Mouse (Mus musculus) CH12.LX (cell line): ENCODE measurements around the gene Dapk2. TPM values are rescaled to one million over a fixed set of nuclear protein-coding genes. Genes with fewer than 3 reads are reported as not detected.

ENCODE experiments used
- DNase-seq: peaks from one replicate; pipeline ENCODE4 v3.0.0-alpha.2; 2013; ENCODE audit errors: extremely low read depth
- H3K27ac ChIP-seq: 2 replicates; pipeline ENCODE4 v1.5.1; 2012; ENCODE audit warnings: low read depth, mild to moderate bottlenecking, control low read depth, moderate library complexity; ENCODE audit not compliant: insufficient read depth
- H3K27me3 ChIP-seq: replicated peaks from 2 replicates; pipeline ENCODE3; 2012; ENCODE audit warnings: inconsistent platforms
- H3K36me3 ChIP-seq, 2 experiments: replicated peaks in 1 of 2; 2 replicates each; pipeline versions ENCODE3 to v1.6.1; 2012; ENCODE audit warnings: inconsistent platforms in 1 of 2, low read length in 1 of 2, mild to moderate bottlenecking in 1 of 2, mixed read lengths in 1 of 2, moderate library complexity in 1 of 2; ENCODE audit not compliant: control insufficient read depth in 1 of 2, insufficient read depth in 1 of 2
- H3K4me1 ChIP-seq, 2 experiments: 2 replicates each; pipeline ENCODE4 v1.6.1; 2012; ENCODE audit warnings: inconsistent platforms in 1 of 2, moderate library complexity in 1 of 2; ENCODE audit not compliant: insufficient read depth in 2 of 2, control insufficient read depth in 1 of 2
- H3K4me2 ChIP-seq: 2 replicates; pipeline ENCODE4 v1.6.1; 2012; ENCODE audit warnings: low read depth, mild to moderate bottlenecking, control low read depth; ENCODE audit not compliant: poor library complexity, insufficient read depth, severe bottlenecking
- H3K4me3 ChIP-seq, 3 experiments: fragments of 150-350 bp in 1 of 3; sonication (generic) in 1 of 3; replicated peaks in 1 of 3; 2 replicates each; pipeline versions ENCODE3 to v1.5.1; 2011 to 2012; ENCODE audit warnings: low read depth in 2 of 3, low read length in 2 of 3, mild to moderate bottlenecking in 2 of 3, moderate library complexity in 2 of 3, control low read depth in 1 of 3, improper control_type of control experiment in 1 of 3, inconsistent platforms in 1 of 3, mixed read lengths in 1 of 3; ENCODE audit not compliant: poor library complexity in 1 of 3
- H3K79me2 ChIP-seq: replicated peaks from 2 replicates; pipeline ENCODE4 v1.6.1; 2012; ENCODE audit warnings: mild to moderate bottlenecking, moderate library complexity; ENCODE audit not compliant: control insufficient read depth, poor library complexity, insufficient read depth, severe bottlenecking; ENCODE audit errors: extremely low read depth
- H3K9ac ChIP-seq: 2 replicates; pipeline ENCODE4 v1.6.1; 2012; ENCODE audit warnings: low read depth, mild to moderate bottlenecking, control low read depth, moderate library complexity; ENCODE audit not compliant: insufficient read depth
- H3K9me3 ChIP-seq: replicated peaks from 2 replicates; pipeline ENCODE3; 2012; ENCODE audit warnings: low read length, inconsistent platforms, mixed read lengths
- CHD1 ChIP-seq: IDR thresholded peaks from 2 replicates; pipeline ENCODE4 v1.6.1; 2012; ENCODE audit warnings: low read depth, low read length, improper control_type of control experiment, inconsistent platforms
- CHD2 ChIP-seq: IDR thresholded peaks from 2 replicates; pipeline ENCODE4 v1.6.1; 2011; ENCODE audit warnings: low read length, improper control_type of control experiment
- CTCF ChIP-seq, 2 experiments: IDR thresholded peaks in 1 of 2; conservative IDR thresholded peaks in 1 of 2; 2 replicates each; pipeline ENCODE4 v1.5.1; 2011 to 2012; ENCODE audit warnings: low read depth in 2 of 2, low read length in 2 of 2, improper control_type of control experiment in 1 of 2, inconsistent platforms in 1 of 2, mild to moderate bottlenecking in 1 of 2, moderate library complexity in 1 of 2
- E2F4 ChIP-seq: IDR thresholded peaks from 2 replicates; pipeline ENCODE4 v1.6.1; 2011; ENCODE audit warnings: low read depth, low read length, improper control_type of control experiment; ENCODE audit not compliant: insufficient replicate concordance
- EP300 ChIP-seq: IDR thresholded peaks from 2 replicates; pipeline ENCODE4 v1.6.1; 2011; ENCODE audit warnings: low read length, improper control_type of control experiment
- JUN ChIP-seq: IDR thresholded peaks from 2 replicates; pipeline ENCODE4 v1.6.1; 2011; ENCODE audit warnings: low read depth, mild to moderate bottlenecking, low read length, improper control_type of control experiment, moderate library complexity; ENCODE audit not compliant: insufficient read depth
- KAT2A ChIP-seq: IDR thresholded peaks from 2 replicates; pipeline ENCODE4 v1.6.1; 2012; ENCODE audit warnings: low read length, improper control_type of control experiment, inconsistent platforms; ENCODE audit not compliant: insufficient replicate concordance
- MAZ ChIP-seq: IDR thresholded peaks from 2 replicates; pipeline ENCODE4 v1.6.1; 2012; ENCODE audit warnings: low read depth, mild to moderate bottlenecking, inconsistent platforms, low read length, improper control_type of control experiment, moderate library complexity
- MXI1 ChIP-seq: IDR thresholded peaks from 2 replicates; pipeline ENCODE4 v1.6.1; 2011; ENCODE audit warnings: mild to moderate bottlenecking, low read depth, low read length, improper control_type of control experiment
- MYC ChIP-seq: IDR thresholded peaks from 2 replicates; pipeline ENCODE4 v1.6.1; 2011; ENCODE audit warnings: low read depth, mild to moderate bottlenecking, improper control_type of control experiment, low read length
- NELFE ChIP-seq: IDR thresholded peaks from 2 replicates; pipeline ENCODE4 v1.6.1; 2011; ENCODE audit warnings: low read depth, low read length, improper control_type of control experiment
- PAX5 ChIP-seq: IDR thresholded peaks from 2 replicates; pipeline ENCODE4 v1.6.1; 2012; ENCODE audit warnings: low read length, inconsistent platforms, mixed read lengths
- POLR2AphosphoS2 ChIP-seq: IDR thresholded peaks from 2 replicates; pipeline ENCODE4 v1.6.1; 2011; ENCODE audit warnings: low read depth, low read length, improper control_type of control experiment
- RCOR1 ChIP-seq: conservative IDR thresholded peaks from 2 replicates; pipeline ENCODE4 v1.6.1; 2012; ENCODE audit warnings: low read depth, mild to moderate bottlenecking, inconsistent platforms, low read length, improper control_type of control experiment
- SIN3A ChIP-seq: IDR thresholded peaks from 2 replicates; pipeline ENCODE4 v1.6.1; 2012; ENCODE audit warnings: low read length, improper control_type of control experiment, inconsistent platforms
- TBP ChIP-seq: conservative IDR thresholded peaks from 2 replicates; pipeline ENCODE4 v1.6.1; 2011; ENCODE audit warnings: low read depth, low read length, improper control_type of control experiment
- TCF12 ChIP-seq: IDR thresholded peaks from 2 replicates; pipeline ENCODE4 v1.6.1; 2014; ENCODE audit warnings: low read depth, mild to moderate bottlenecking, inconsistent platforms, low read length, improper control_type of control experiment
- USF2 ChIP-seq: conservative IDR thresholded peaks from 2 replicates; pipeline ENCODE4 v1.6.1; 2011; ENCODE audit warnings: low read depth, low read length, improper control_type of control experiment
- ZC3H11A ChIP-seq: IDR thresholded peaks from 2 replicates; pipeline ENCODE4 v1.6.1; 2012; ENCODE audit warnings: low read depth, mild to moderate bottlenecking, inconsistent platforms, low read length, improper control_type of control experiment
- ZMIZ1 ChIP-seq: IDR thresholded peaks from 2 replicates; pipeline ENCODE4 v1.6.1; 2012; ENCODE audit warnings: low read depth, mild to moderate bottlenecking, inconsistent platforms, low read length, improper control_type of control experiment
- dilution Hi-C: fragments of 300-500 bp; cut with MboI; formaldehyde crosslinking; loops from 2 replicates; pipeline ENCODE4 v1.14.3; 2020; ENCODE audit warnings: low sequenced_read_pairs; ENCODE audit not compliant: extremely low pct_unique_long_range_greater_than_20kb, extremely low pct_ligation_motif_present
- in situ Hi-C: fragments of 300-500 bp; cut with MboI; formaldehyde crosslinking; loops from 3 replicates; pipeline ENCODE4 v1.14.3; 2019; ENCODE audit warnings: low sequenced_read_pairs, low pct_ligation_motif_present, low pct_unique_long_range_greater_than_20kb, mixed read lengths
- polyA plus RNA-seq: library from polyadenylated mRNA; unstranded; fragments of >175 nt; gene quantifications from 2 replicates; pipeline ENCODE4 v1.2.1, GENCODE M21; 2012; ENCODE audit warnings: low read depth; ENCODE audit not compliant: insufficient read length
- total RNA-seq, 2 experiments: library from RNA; depleted of rRNA; stranded (reverse); fragments of 300-350 nt in 1 of 2; fragments of >200 nt in 1 of 2; gene quantifications; 2 replicates each; pipeline ENCODE4 v1.2.3; 2012 to 2014

Gene Dapk2
- total and polyA plus RNA-seq, 3 experiments, result 25.2 to 60.3 (median 39.0) TPM

GRCm38 (mm10) chr9:66273632-66274031 lies 115.6 kb downstream of the Dapk2 start (continued):
- TF ChIP-seq NELFE (no peak), MYC (0 out of 2 replicates have a peak, but pooled peaks have one; percentile 39), ZMIZ1 (no peak)

- no peak for DNase-seq
- Histone ChIP-seq H3K4me1 (peaks cover 40 to 97% of the 10 kb centered on the region in 2 experiments), H3K9ac (no peak overlapping the region; the same call in 1 of the 2 replicates), H3K4me3 (no peak overlapping the region), H3K9me3 (no peaks in the 10 kb centered on the region), H3K4me2 (no peak overlapping the region), H3K27me3 (no peaks in the 10 kb centered on the region), H3K36me3 (peaks cover 0 to 21% of the 10 kb centered on the region in 2 experiments), H3K27ac (peak overlapping the region; percentile 26; the same call in 1 of the 2 replicates), H3K79me2 (no peaks in the 10 kb centered on the region)
- dilution Hi-C loops (no loop called here), in situ Hi-C loops (loop anchor here (25.0 kb wide), 1 partner anchor 338 kb away; no protein-coding TSS in a partner anchor)
- no peak for TF ChIP-seq EP300
- no peak for TF ChIP-seq MAZ
Observed at GRCm38 (mm10) chr9:66274657-66275056, 116.6 kb downstream of the Dapk2 start.

DNA sequence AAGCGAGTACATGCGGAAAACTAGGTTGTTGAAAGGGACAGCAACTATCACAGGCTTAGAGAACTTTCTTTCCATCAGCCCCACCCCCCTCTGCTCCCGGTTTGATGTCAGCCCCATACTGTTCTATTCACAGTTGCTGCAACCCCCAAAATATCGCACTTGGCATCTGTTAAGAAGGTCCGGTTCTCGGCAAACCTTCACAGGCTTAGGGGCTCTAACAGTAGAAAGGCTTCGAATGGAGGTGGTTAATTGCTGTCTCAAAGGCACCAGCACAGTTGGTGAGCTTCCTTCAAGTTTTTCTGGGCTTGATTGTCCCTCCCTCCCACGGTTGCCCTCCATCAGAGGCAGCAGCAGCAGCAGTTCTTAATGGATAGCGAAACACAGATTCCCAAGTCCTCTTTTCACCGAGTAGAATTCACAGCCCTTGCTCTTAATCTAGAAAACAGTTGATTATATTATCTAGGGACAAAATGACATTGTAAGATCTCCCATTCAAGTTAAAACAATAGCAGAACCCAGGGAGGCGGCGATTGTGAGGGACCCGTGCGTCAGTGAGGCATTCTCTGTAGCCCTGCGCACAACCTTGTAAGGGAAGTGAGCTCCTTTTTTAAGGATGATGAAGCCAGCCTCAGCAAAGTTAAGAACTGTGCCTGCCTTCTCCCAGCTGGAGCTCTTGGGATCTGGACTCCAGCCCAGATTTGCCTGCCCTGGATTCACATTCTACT lies 117.4 kb downstream of the Dapk2 start:
- in situ Hi-C loops, result loop anchor here (25.0 kb wide), 1 partner anchor 337 kb away; no protein-coding TSS in a partner anchor
- Histone ChIP-seq H3K9ac (no peak overlapping the region; the same call in 1 of the 2 replicates), H3K4me2 (peak overlapping the region; percentile 39; the same call in 1 of the 2 replicates)

DNA sequence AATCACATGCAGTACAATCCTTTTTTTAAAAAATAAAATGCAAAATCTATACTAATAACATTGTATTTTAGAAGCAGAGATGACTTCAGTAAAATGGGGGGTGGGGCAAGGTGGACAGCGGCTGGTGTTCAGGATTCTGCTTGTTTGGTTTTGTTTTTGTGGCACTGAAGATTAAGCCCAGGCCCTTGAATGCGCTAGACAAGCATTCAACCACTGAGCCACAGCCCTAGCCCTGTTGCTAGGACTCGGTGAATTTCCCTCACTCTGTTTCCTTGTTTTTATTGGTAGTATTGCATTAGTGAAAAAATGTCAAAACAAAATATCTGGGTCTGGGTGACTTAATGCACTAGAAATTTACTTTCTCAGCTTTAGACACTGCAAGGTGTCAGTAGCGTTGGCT lies 118.0 kb downstream of the Dapk2 start:
- no peak overlapping the region for H3K4me3 ChIP-seq
- H3K27me3 ChIP-seq, result no peaks in the 10 kb centered on the region
- in situ Hi-C loops, result loop anchor here (25.0 kb wide), 1 partner anchor 336 kb away; no protein-coding TSS in a partner anchor
- peaks cover 47 to 99% of the 10 kb centered on the region in 2 experiments for H3K4me1 ChIP-seq
- no peak for DNase-seq
- no peak for TF ChIP-seq RCOR1
- no peak for TF ChIP-seq PAX5
- no peak for TF ChIP-seq POLR2AphosphoS2
- TF ChIP-seq CHD2, result no peak
- no peak for TF ChIP-seq JUN
- TF ChIP-seq NELFE, result no peak
- TF ChIP-seq KAT2A, result no peak
- no peak for TF ChIP-seq USF2
- no peak for TF ChIP-seq ZC3H11A
- TF ChIP-seq TCF12, result no peak
- TF ChIP-seq ZMIZ1, result no peak
- no peak for TF ChIP-seq MAZ
- no peak for TF ChIP-seq CHD1
- no peak for TF ChIP-seq MXI1
- TF ChIP-seq TBP, result no peak
- no peak for TF ChIP-seq CTCF (conservative IDR thresholded peaks at IDR 0.05 in 1 of 2, IDR thresholded peaks at IDR 0.05 in 1 of 2; ENCODE audit: low read depth in 2 of 2, low read length in 2 of 2)
- TF ChIP-seq, all 38 proteins: peak for 0
- Histone ChIP-seq H3K9me3 (no peaks in the 10 kb centered on the region), H3K36me3 (peaks cover 0 to 19% of the 10 kb centered on the region in 2 experiments), H3K9ac (no peak overlapping the region), H3K4me2 (no peak overlapping the region), H3K79me2 (no peaks in the 10 kb centered on the region), H3K27ac (no peak overlapping the region)
- dilution Hi-C loops, result no loop called here

More for the DNA sequence above, 117.4 kb downstream of the Dapk2 start:
- TF ChIP-seq SIN3A, result 0 out of 2 replicates have a peak, but pooled peaks have one; percentile 29
- TF ChIP-seq CHD2, result no peak
- TF ChIP-seq E2F4, result no peak
- no peak for TF ChIP-seq USF2
- TF ChIP-seq, all 38 proteins: peak for 1
- no peaks in the 10 kb centered on the region for H3K9me3 ChIP-seq
- peak overlapping the region in 1 of 3 experiments; percentile 29 for H3K4me3 ChIP-seq
- peak overlapping the region; percentile 26 for H3K27ac ChIP-seq
- H3K36me3 ChIP-seq, result peaks cover 0 to 21% of the 10 kb centered on the region in 2 experiments
- DNase-seq, result no peak
- no peaks in the 10 kb centered on the region for H3K27me3 ChIP-seq
- dilution Hi-C loops, result no loop called here
- H3K4me1 ChIP-seq, result peaks cover 45 to 97% of the 10 kb centered on the region in 2 experiments
- H3K79me2 ChIP-seq, result no peaks in the 10 kb centered on the region
